Mouse (Mus musculus): ENCODE data around the gene Rala.
"Not testable (repeated sequence)": the region's sequence is repeated elsewhere in the genome, so short reads cannot be mapped to it uniquely, and the experiment has no call there.

Gene Rala

GRCm38 (mm10) chr13:17944078-17944917 lies at the start of gene Rala:
Gene Rala, minus strand, starts transcription at chr13:17944239.
- peak; percentile 96 for DNase-seq (ENCODE audit: extremely low spot score, low spot score)

- no peak for DNase-seq (ENCODE audit: extremely low spot score, low spot score)
Observed at GRCm38 (mm10) chr13:17993515-17993847, 49.4 kb upstream of the Rala start.

GRCm38 (mm10) chr13:17992697-17993514 lies 48.9 kb upstream of the Rala start, which contains the start of gene Yae1d1:
Gene Yae1d1, minus strand, starts transcription at chr13:17993349.
- peak; percentile 98 for DNase-seq (ENCODE audit: extremely low spot score, low spot score)

- DNase-seq (ENCODE audit: extremely low spot score, low spot score), result no peak
Observed at GRCm38 (mm10) chr13:17992009-17992408, 48.0 kb upstream of the Rala start.

GRCm38 (mm10) chr13:17983194-17983593 lies 39.2 kb upstream of the Rala start:
- DNase-seq (ENCODE audit: extremely low spot score, low spot score), result no peak

GRCm38 (mm10) chr13:17982634-17983033 lies 38.6 kb upstream of the Rala start:
- no peak for DNase-seq (ENCODE audit: extremely low spot score, low spot score)

- no peak for DNase-seq (ENCODE audit: extremely low spot score, low spot score)
Observed at GRCm38 (mm10) chr13:17976854-17977739, 33.1 kb upstream of the Rala start.

- no peak for DNase-seq (ENCODE audit: extremely low spot score, low spot score)
Observed at GRCm38 (mm10) chr13:17975891-17976290, 31.9 kb upstream of the Rala start.

GRCm38 (mm10) chr13:17975457-17975856 lies 31.4 kb upstream of the Rala start:
- DNase-seq (ENCODE audit: extremely low spot score, low spot score), result no peak

- DNase-seq (ENCODE audit: extremely low spot score, low spot score), result no peak
Observed at GRCm38 (mm10) chr13:17974734-17975133, 30.7 kb upstream of the Rala start.

- DNase-seq (ENCODE audit: extremely low spot score, low spot score), result no peak
Observed at GRCm38 (mm10) chr13:17960613-17961012, 16.6 kb upstream of the Rala start.

- DNase-seq (ENCODE audit: extremely low spot score, low spot score), result no peak
Observed at GRCm38 (mm10) chr13:17954282-17954681, 10.2 kb upstream of the Rala start.

- not testable (repeated sequence) for DNase-seq (ENCODE audit: extremely low spot score, low spot score)
Observed at GRCm38 (mm10) chr13:17950581-17950980, 6.5 kb upstream of the Rala start.

- no peak for DNase-seq (ENCODE audit: extremely low spot score, low spot score)
Observed at GRCm38 (mm10) chr13:17949555-17949954, 5.5 kb upstream of the Rala start.

GRCm38 (mm10) chr13:17943306-17944077 lies 547 bp downstream of the Rala start:
- no peak for DNase-seq (ENCODE audit: extremely low spot score, low spot score)

- no peak for DNase-seq (ENCODE audit: extremely low spot score, low spot score)
Observed at GRCm38 (mm10) chr13:17942338-17942737, 1.7 kb downstream of the Rala start.

- no peak for DNase-seq (ENCODE audit: extremely low spot score, low spot score)
Observed at GRCm38 (mm10) chr13:17907309-17907708, 36.7 kb downstream of the Rala start.

- DNase-seq (ENCODE audit: extremely low spot score, low spot score), result no peak
Observed at GRCm38 (mm10) chr13:17901474-17901873, 42.6 kb downstream of the Rala start.

GRCm38 (mm10) chr13:17900641-17901040 lies 43.4 kb downstream of the Rala start:
- no peak for DNase-seq (ENCODE audit: extremely low spot score, low spot score)

- no peak for DNase-seq (ENCODE audit: extremely low spot score, low spot score)
Observed at GRCm38 (mm10) chr13:17897040-17897439, 47.0 kb downstream of the Rala start.

GRCm38 (mm10) chr13:17891545-17891944 lies 52.5 kb downstream of the Rala start:
- DNase-seq (ENCODE audit: extremely low spot score, low spot score), result no peak

Measured in neural tube, embryonic 10.5 days (tissue).